Mouse (Mus musculus) heart, embryonic 15.5 days (tissue): ENCODE data around the gene Rabepk. TPM values are rescaled to one million over a fixed set of nuclear protein-coding genes. Genes with fewer than 3 reads are reported as not detected.
"Not testable (repeated sequence)": the region's sequence is repeated elsewhere in the genome, so short reads cannot be mapped to it uniquely, and the experiment has no call there.

Experiments
- ATAC-seq: fragments of 200-750 bp; cut with Nextera tagmentation; replicated peaks from 2 replicates; pipeline ENCODE4 v1.8.0; 2017; ENCODE audit warnings: low read depth, moderate TSS enrichment; ENCODE audit not compliant: insufficient number of reproducible peaks, insufficient read depth, low FRiP score
- H3K27ac ChIP-seq: fragments of 300-500 bp; sonication (generic); 2 replicates; pipeline ENCODE4 v1.5.1; 2015; ENCODE audit warnings: mild to moderate bottlenecking, inconsistent platforms
- H3K27me3 ChIP-seq: fragments of 300-500 bp; sonication (generic); 2 replicates; pipeline ENCODE4 v1.6.1; 2015; ENCODE audit warnings: inconsistent platforms
- H3K36me3 ChIP-seq: fragments of 300-500 bp; sonication (generic); 2 replicates; pipeline ENCODE4 v1.6.1; 2015; ENCODE audit warnings: mild to moderate bottlenecking, inconsistent platforms
- H3K4me1 ChIP-seq: fragments of 300-500 bp; sonication (generic); replicated peaks from 2 replicates; pipeline ENCODE4 v1.6.1; 2015; ENCODE audit warnings: inconsistent platforms
- H3K4me2 ChIP-seq: fragments of 300-500 bp; sonication (generic); 2 replicates; pipeline ENCODE4 v1.6.1; 2015; ENCODE audit warnings: inconsistent platforms, mild to moderate bottlenecking, moderate library complexity
- H3K4me3 ChIP-seq: fragments of 300-500 bp; sonication (generic); 2 replicates; pipeline ENCODE4 v1.5.1; 2015; ENCODE audit warnings: mild to moderate bottlenecking, inconsistent platforms
- H3K9ac ChIP-seq: fragments of 300-500 bp; sonication (generic); 2 replicates; pipeline ENCODE4 v1.6.1; 2015; ENCODE audit warnings: mild to moderate bottlenecking, inconsistent platforms
- H3K9me3 ChIP-seq: fragments of 300-500 bp; sonication (generic); replicated peaks from 2 replicates; pipeline ENCODE4 v1.6.1; 2016; ENCODE audit warnings: inconsistent platforms
- WGBS: fragments of 180-500 bp; shearing (Covaris S2); methylation state at CpG from one replicate; pipeline ENCODE4 v1.1.7; 2015; ENCODE audit warnings: mixed read lengths; 5-methylcytosine and 5-hydroxymethylcytosine counted together
- polyA plus RNA-seq: library from polyadenylated mRNA; unstranded; fragments of >200 nt; fragmentation: Nextera tagmentation; extraction: Ambion mirVana; gene quantifications from 2 replicates; pipeline ENCODE4 v1.2.1, GENCODE M21; 2015

The Rabepk gene
- polyA plus RNA-seq = 22.2 and 24.3 TPM in 2 replicates

DNA sequence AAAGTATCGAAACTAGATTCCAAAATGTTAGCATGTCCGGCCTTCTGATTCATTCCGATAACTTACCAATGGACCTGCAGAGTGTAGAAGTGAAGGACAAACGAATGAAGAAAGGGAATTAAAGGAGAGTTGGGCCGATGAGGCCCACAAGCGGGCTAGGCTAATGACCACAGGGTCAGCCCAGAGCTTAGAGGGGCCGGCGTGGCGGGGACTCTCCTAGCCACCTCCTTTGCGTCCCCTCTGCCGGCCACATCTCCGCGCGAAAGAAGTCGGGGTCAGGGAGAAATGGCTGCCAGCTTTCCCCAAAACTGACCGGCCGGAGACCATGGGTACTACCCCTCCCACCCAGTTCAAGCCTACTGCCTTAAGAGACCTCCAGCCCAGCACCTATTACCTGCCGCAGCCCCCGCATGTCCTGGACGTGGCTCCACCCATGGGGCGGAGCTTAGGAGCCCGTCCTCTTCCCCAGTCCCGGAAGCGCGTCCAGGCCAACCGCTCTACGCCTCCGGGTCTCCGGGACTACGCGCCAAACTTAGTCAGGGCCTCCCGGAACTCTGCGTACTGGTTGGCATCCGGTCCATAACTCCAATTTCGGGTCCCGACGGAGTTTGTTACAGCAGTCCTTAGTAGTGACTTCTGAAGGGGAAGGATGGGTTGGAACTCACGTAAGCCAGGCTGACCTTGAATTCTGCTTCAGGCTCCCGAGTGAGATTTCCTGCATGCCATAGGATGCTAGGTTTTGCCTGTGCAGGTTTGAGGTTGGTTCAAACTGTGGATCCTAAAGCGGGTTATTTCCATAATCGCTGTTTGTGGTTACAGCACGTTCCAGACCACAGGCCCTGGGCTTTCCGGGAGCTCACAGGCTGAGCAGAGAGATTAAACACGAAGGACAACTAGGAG, at the start of gene Rabepk:
Gene Rabepk (minus strand): TSS at position 556 of the 900 bp plus-strand sequence.
- Histone ChIP-seq H3K9me3 (no peaks in the 10 kb centered on the region), H3K4me2 (peak within 1 kb of the TSS; percentile 78), H3K4me3 (peak within 1 kb of the TSS; percentile 89), H3K27ac (peak within 1 kb of the TSS; percentile 86), H3K4me1 (peaks cover 24% of the 10 kb centered on the region), H3K9ac (peak within 1 kb of the TSS; percentile 77), H3K36me3 (peaks cover 11% of the 10 kb centered on the region), H3K27me3 (no peaks in the 10 kb centered on the region)
- peak; percentile 67 for ATAC-seq
- 3% methylated on average over 44 of the region's 44 CpGs for WGBS

- 91% methylated on average over 1 of the region's 1 CpGs for WGBS
- H3K9ac ChIP-seq = no peak overlapping the region
- no peak overlapping the region for H3K4me3 ChIP-seq
- H3K27me3 ChIP-seq = no peaks in the 10 kb centered on the region
- no peak overlapping the region for H3K27ac ChIP-seq
- ATAC-seq = no peak
- peaks cover 12% of the 10 kb centered on the region for H3K36me3 ChIP-seq
- H3K4me1 ChIP-seq = no peaks in the 10 kb centered on the region
- no peak overlapping the region for H3K4me2 ChIP-seq
- no peaks in the 10 kb centered on the region for H3K9me3 ChIP-seq
Observed at GRCm38 (mm10) chr2:34847702-34848101, 48.0 kb upstream of the Rabepk start.

DNA sequence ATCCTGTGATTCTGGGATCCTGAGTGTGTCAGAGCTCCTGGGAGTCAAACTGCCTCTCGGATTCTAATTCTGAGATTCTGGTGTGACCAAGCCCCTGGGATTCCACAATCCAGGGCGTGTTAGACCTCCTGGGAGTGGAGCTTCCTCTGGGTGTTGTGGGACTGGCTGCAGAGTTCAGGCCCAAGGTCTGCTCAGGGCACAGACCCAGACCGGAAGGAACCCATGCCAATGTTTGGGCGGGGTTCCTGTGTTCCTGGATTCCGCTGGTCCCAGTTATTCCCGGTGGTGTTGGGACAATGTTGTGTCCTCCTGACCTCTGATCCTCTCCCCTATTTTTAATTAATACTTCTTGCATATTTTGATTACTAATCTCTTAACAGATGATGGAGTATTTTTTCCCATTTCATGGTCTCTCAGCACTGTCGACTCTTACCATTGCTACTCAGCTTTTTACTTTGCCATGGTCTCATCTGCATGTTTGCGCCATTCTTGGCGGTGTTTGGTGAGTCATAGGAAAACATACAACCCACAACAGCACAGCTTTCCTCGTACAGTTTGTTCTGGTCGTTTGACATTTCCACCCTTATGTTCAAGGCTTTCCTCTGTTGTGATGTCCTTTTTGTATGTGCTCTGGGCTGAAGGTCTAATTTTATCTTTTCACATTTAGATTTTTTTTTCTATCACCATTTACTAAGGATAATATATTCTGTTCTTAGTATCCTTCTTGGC, 43.7 kb upstream of the Rabepk start:
- no peak for ATAC-seq
- 70% methylated on average over 11 of the region's 11 CpGs for WGBS

GRCm38 (mm10) chr2:34841706-34842105, 42.0 kb upstream of the Rabepk start:
- H3K9me3 ChIP-seq = no peaks in the 10 kb centered on the region
- H3K9ac ChIP-seq = no peak overlapping the region
- H3K4me3 ChIP-seq = no peak overlapping the region
- no peaks in the 10 kb centered on the region for H3K36me3 ChIP-seq
- H3K27ac ChIP-seq = no peak overlapping the region
- H3K4me1 ChIP-seq = no peaks in the 10 kb centered on the region
- no peaks in the 10 kb centered on the region for H3K27me3 ChIP-seq
- WGBS = 93% methylated on average over 8 of the region's 8 CpGs
- no peak overlapping the region for H3K4me2 ChIP-seq
- no peak for ATAC-seq

More for the DNA sequence above, 43.7 kb upstream of the Rabepk start:
- H3K4me2 ChIP-seq = no peak overlapping the region
- H3K9me3 ChIP-seq = no peaks in the 10 kb centered on the region
- H3K27me3 ChIP-seq = no peaks in the 10 kb centered on the region
- H3K4me3 ChIP-seq = no peak overlapping the region
- H3K9ac ChIP-seq = no peak overlapping the region
- no peaks in the 10 kb centered on the region for H3K4me1 ChIP-seq
- H3K36me3 ChIP-seq = no peaks in the 10 kb centered on the region
- no peak overlapping the region for H3K27ac ChIP-seq

DNA sequence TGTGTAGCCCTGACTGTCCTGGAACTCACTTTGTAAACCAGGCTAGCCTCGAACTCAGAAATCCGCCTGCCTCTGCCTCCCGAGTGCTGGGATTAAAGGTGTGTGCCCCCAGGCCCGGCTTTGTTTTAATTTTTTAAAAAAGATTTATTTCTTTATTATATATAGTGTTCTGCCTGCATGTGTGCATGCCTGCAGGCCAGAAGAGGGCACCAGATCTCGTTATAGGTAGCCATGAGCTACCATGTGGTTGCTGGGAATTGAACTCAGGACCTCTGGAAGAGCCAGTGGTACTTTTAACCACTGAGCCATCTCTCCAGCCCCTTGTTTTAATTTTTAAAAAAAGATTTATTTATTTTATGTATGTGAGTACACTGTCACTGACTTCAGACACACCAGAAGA, 40.4 kb upstream of the Rabepk start:
- not testable (repeated sequence) for H3K36me3 ChIP-seq, H3K9me3 ChIP-seq, H3K4me1 ChIP-seq, H3K27ac ChIP-seq, ATAC-seq, H3K27me3 ChIP-seq, H3K9ac ChIP-seq, H3K4me3 ChIP-seq, H3K4me2 ChIP-seq
- 77% methylated on average over 5 of the region's 5 CpGs for WGBS

DNA sequence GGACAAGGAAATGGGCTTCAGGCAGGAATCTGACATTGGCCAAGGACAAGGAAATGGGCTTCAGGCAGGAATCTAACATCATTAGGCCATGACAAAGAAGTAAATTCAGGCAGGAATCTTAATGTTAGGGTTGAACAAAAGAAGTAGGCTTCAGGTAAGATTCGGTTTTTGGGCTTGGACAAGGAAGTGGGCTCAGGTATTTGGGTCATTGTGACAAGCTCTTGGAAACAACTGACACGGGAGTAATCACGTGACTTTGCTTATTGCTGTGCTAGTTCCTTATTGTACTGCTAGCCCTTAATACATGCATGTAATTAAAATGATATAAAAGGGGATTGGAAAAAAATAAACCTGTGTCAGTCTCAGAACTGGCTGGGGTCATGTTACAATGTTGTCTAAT, 36.0 kb upstream of the Rabepk start:
- no peaks in the 10 kb centered on the region; the same call in 1 of the 2 replicates for H3K27me3 ChIP-seq

DNA sequence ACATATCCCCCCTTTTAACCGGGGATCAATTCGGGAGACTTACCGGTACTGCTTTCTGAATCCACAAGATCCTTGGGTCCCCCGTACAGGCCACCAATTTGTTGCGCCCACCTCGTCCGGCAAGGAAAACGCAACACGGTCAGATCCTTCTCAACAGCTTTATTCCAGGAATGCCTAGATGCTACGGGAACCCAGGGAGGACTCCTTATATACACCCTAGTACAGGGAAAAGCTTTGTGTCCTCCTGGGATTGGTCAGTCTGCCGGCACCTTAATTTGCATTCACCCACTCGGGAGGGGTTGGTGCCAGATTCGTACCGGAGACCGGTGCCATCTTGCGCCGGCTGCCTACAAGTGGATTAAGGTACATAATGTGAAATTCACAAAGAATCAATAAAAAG, 33.9 kb upstream of the Rabepk start:
- Histone ChIP-seq H3K9me3 (no peaks in the 10 kb centered on the region), H3K9ac (no peak overlapping the region), H3K4me1 (no peaks in the 10 kb centered on the region), H3K27ac (no peak overlapping the region), H3K36me3 (no peaks in the 10 kb centered on the region), H3K4me2 (no peak overlapping the region), H3K27me3 (no peaks in the 10 kb centered on the region; the same call in 1 of the 2 replicates), H3K4me3 (no peak overlapping the region)
- WGBS = 78% methylated on average over 17 of the region's 17 CpGs
- ATAC-seq = no peak

More for the DNA sequence above, 36.0 kb upstream of the Rabepk start:
- Histone ChIP-seq H3K4me1 (no peaks in the 10 kb centered on the region), H3K9ac (no peak overlapping the region), H3K4me3 (no peak overlapping the region), H3K9me3 (no peaks in the 10 kb centered on the region), H3K4me2 (no peak overlapping the region), H3K27ac (no peak overlapping the region), H3K36me3 (no peaks in the 10 kb centered on the region)
- WGBS = 71% methylated on average over 3 of the region's 3 CpGs
- no peak for ATAC-seq

GRCm38 (mm10) chr2:34832766-34833457, 33.2 kb upstream of the Rabepk start, which contains the start of gene Gm34653:
Gene Gm34653, plus strand, starts transcription at chr2:34833007.
- H3K4me2 ChIP-seq, H3K36me3 ChIP-seq, ATAC-seq, H3K27me3 ChIP-seq, H3K4me3 ChIP-seq, H3K27ac ChIP-seq, H3K9me3 ChIP-seq, H3K9ac ChIP-seq, H3K4me1 ChIP-seq: not testable (repeated sequence)
- WGBS = 62% methylated on average over 11 of the region's 11 CpGs

DNA sequence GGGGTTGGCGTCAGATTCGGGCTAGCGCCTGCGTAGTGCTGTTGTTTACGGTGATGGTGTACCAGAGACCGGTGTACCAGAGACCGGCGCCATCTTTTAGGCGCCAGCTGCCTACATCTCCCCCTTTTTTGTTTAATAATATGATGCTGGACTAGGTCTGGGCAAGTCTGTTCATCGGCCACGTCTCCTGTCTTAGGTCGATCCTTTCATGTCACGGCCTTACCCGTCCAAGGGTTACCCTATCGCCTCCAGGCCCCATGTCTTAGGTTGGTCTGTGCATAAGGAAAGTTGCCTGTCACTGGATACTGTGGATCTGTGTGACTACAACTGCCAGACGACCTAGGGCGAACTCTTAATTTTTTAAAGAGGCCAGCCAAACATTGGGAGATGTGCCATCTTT, 30.4 kb upstream of the Rabepk start:
- not testable (repeated sequence) for H3K4me3 ChIP-seq, H3K9me3 ChIP-seq, H3K4me1 ChIP-seq, H3K27me3 ChIP-seq, H3K9ac ChIP-seq, ATAC-seq, H3K27ac ChIP-seq, H3K4me2 ChIP-seq, H3K36me3 ChIP-seq
- WGBS = 89% methylated on average over 17 of the region's 17 CpGs

- ATAC-seq = no peak
- H3K4me3 ChIP-seq = no peak overlapping the region
- 79% methylated on average over 1 of the region's 1 CpGs for WGBS
Observed at GRCm38 (mm10) chr2:34828026-34828425, 28.3 kb upstream of the Rabepk start.

GRCm38 (mm10) chr2:34827591-34827990, 27.9 kb upstream of the Rabepk start:
- H3K4me3 ChIP-seq = no peak overlapping the region
- ATAC-seq = no peak
- peaks cover 21% of the 10 kb centered on the region for H3K4me1 ChIP-seq
- H3K4me2 ChIP-seq = no peak overlapping the region
- no peak overlapping the region for H3K9ac ChIP-seq
- 86% methylated on average over 4 of the region's 4 CpGs for WGBS
- H3K9me3 ChIP-seq = no peaks in the 10 kb centered on the region
- 0 out of 2 replicates have a peak, but pooled peaks cover 2% of the 10 kb centered on the region for H3K36me3 ChIP-seq
- 0 out of 2 replicates have a peak, but pooled peaks cover 4% of the 10 kb centered on the region for H3K27me3 ChIP-seq
- no peak overlapping the region for H3K27ac ChIP-seq

More at GRCm38 (mm10) chr2:34828026-34828425, 28.3 kb upstream of the Rabepk start:
- Histone ChIP-seq H3K27ac (no peak overlapping the region), H3K4me2 (no peak overlapping the region), H3K9me3 (no peaks in the 10 kb centered on the region), H3K27me3 (0 out of 2 replicates have a peak, but pooled peaks cover 4% of the 10 kb centered on the region), H3K36me3 (no peaks in the 10 kb centered on the region), H3K9ac (no peak overlapping the region), H3K4me1 (peaks cover 21% of the 10 kb centered on the region)
